8 mouse cellular contexts compared by ENCODE assay signal in the genomic region with DNA sequence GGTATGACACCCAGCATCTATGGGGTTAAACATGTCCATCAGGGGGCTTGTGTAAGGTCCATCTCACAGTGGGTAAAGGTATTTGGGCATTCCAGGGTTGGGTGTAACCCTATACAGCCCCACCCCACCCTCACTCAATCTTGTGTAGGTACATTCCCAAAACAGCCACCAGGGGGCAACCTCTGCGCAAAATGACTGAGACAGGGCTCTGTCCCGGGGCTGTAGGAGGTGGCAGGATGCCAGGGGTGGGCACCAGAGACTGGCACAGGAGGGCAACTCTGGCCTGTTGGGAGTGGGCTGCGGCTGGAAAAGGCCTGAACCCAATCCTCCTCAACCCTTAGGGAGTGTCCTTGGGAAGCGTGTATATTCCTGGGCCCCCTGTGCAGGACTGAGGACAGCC. TPM values are rescaled to one million over a fixed set of nuclear protein-coding genes. Genes with fewer than 3 reads are reported as not detected.
DNase-seq lines count a peak whose midpoint lies in the region; ATAC-seq lines count a peak whose summit lies in the region.

No protein-coding gene starts in this region.

- intact Hi-C loops in left cerebral cortex, postnatal 4 days (cut with DNase I) = no loop called here

- H3K27ac ChIP-seq in embryonic facial prominence, embryonic 10.5 days (replicated peaks) = no peak overlapping the region
- no peak overlapping the region for H3K27ac ChIP-seq in midbrain, embryonic 14.5 days (replicated peaks; ENCODE audit: low read depth, low read length)
- H3K27ac ChIP-seq in stomach, embryonic 15.5 days = no peak overlapping the region

- no peak overlapping the region for H3K4me3 ChIP-seq in embryonic facial prominence, embryonic 10.5 days
- no peak overlapping the region for H3K4me3 ChIP-seq in midbrain, embryonic 14.5 days (replicated peaks; ENCODE audit: low read depth, low read length)
- no peak overlapping the region for H3K4me3 ChIP-seq in stomach, embryonic 15.5 days (replicated peaks)

- no peaks in the 10 kb centered on the region for H3K9me3 ChIP-seq in embryonic facial prominence, embryonic 10.5 days
- no peaks in the 10 kb centered on the region for H3K9me3 ChIP-seq in midbrain, embryonic 14.5 days (ENCODE audit: control insufficient read depth, low read length)
- no peaks in the 10 kb centered on the region for H3K9me3 ChIP-seq in stomach, embryonic 15.5 days

- peak; percentile 52 to 58; a peak in 1 of 4 replicates for ATAC-seq in hematopoietic stem cell, adult 5-6 weeks (replicated peaks in 1 of 2; ENCODE audit: insufficient read depth in 1 of 2, low FRiP score in 2 of 2, low TSS enrichment in 1 of 2, low read depth in 1 of 2, poor library complexity in 2 of 2, severe bottlenecking in 2 of 2)
- ATAC-seq in midbrain, embryonic 14.5 days (ENCODE audit: low FRiP score, low TSS enrichment) = no peak
- peak; percentile 6; the same call in 1 of the 2 replicates for ATAC-seq in stomach, embryonic 15.5 days (ENCODE audit: insufficient read depth, low FRiP score, low read depth)

- no peak overlapping the region for H3K4me2 ChIP-seq in midbrain, embryonic 14.5 days (ENCODE audit: low read length)
- no peak overlapping the region for H3K4me2 ChIP-seq in stomach, embryonic 15.5 days

- DNase-seq in layer of hippocampus, adult 11-12 months (ENCODE audit: low spot score) = peak; percentile 74
- no peak for DNase-seq in layer of hippocampus, adult 9-11 months
- DNase-seq in adrenal gland, adult 8-10 months = peak; percentile 41
- DNase-seq in embryonic facial prominence, embryonic 10.5 days (ENCODE audit: low spot score) = peak; percentile 78
- DNase-seq in left cerebral cortex, postnatal 4 days = peak; percentile 85
- DNase-seq in midbrain, embryonic 14.5 days = peak; percentile 81

- H3K27me3 ChIP-seq in embryonic facial prominence, embryonic 10.5 days (replicated peaks; ENCODE audit: low read depth, poor library complexity, severe bottlenecking) = peaks cover 71% of the 10 kb centered on the region
- H3K27me3 ChIP-seq in midbrain, embryonic 14.5 days (ENCODE audit: control insufficient read depth, insufficient read depth, low read length) = peaks cover 14% of the 10 kb centered on the region
- H3K27me3 ChIP-seq in stomach, embryonic 15.5 days (replicated peaks) = peaks cover 18% of the 10 kb centered on the region

- no peaks in the 10 kb centered on the region for H3K36me3 ChIP-seq in embryonic facial prominence, embryonic 10.5 days (replicated peaks)
- no peaks in the 10 kb centered on the region for H3K36me3 ChIP-seq in midbrain, embryonic 14.5 days (ENCODE audit: control insufficient read depth, insufficient read depth, low read length)
- H3K36me3 ChIP-seq in stomach, embryonic 15.5 days = no peaks in the 10 kb centered on the region

- no peak overlapping the region for H3K9ac ChIP-seq in midbrain, embryonic 14.5 days (replicated peaks; ENCODE audit: low read length)
- no peak overlapping the region for H3K9ac ChIP-seq in stomach, embryonic 15.5 days

- H3K4me1 ChIP-seq in embryonic facial prominence, embryonic 10.5 days = peaks cover 50% of the 10 kb centered on the region
- H3K4me1 ChIP-seq in midbrain, embryonic 14.5 days (ENCODE audit: control insufficient read depth, insufficient read depth, low read length) = peaks cover 6% of the 10 kb centered on the region; the same call in 1 of the 2 replicates
- peaks cover 63% of the 10 kb centered on the region for H3K4me1 ChIP-seq in stomach, embryonic 15.5 days

- WGBS in embryonic facial prominence, embryonic 10.5 days = 10% methylated on average over 4 of the region's 4 CpGs
- 11% methylated on average over 4 of the region's 4 CpGs for WGBS in midbrain, embryonic 14.5 days
- WGBS in stomach, embryonic 15.5 days = 10% methylated on average over 4 of the region's 4 CpGs

RNA-seq across cellular contexts. Expression of a gene that starts 2.0 kb away (rescaled TPM):
- 10 to 100 TPM in 3 of 4 experiments, 1 to 10 TPM in 1; 7.6 to 17.7 (median 14.5) TPM for total RNA-seq in adrenal gland, adult 8-10 months (2022)
- 0.04 and 0.20 TPM in 2 replicates for polyA plus RNA-seq in embryonic facial prominence, embryonic 10.5 days (2016; fragmentation: Nextera tagmentation; extraction: Ambion mirVana)
- 0.45 TPM in 1 of 2 replicates, not detected in the other for total RNA-seq in hematopoietic stem cell, adult 5-6 weeks (2017)
- total RNA-seq in left cerebral cortex, postnatal 4 days (2021) = 10 to 100 TPM; 28.1 to 28.2 TPM
- 0.62 and 0.75 TPM in 2 replicates for polyA plus RNA-seq in midbrain, embryonic 14.5 days (2014; fragmentation: Nextera tagmentation; extraction: Ambion mirVana)
- polyA plus RNA-seq in stomach, embryonic 15.5 days (2015; fragmentation: Nextera tagmentation; extraction: Ambion mirVana) = 3.8 and 4.7 TPM in 2 replicates

RNA-seq across cellular contexts. Expression of a gene that starts 8.3 kb away (rescaled TPM):
- total RNA-seq in adrenal gland, adult 8-10 months (2022) = 10 to 100 TPM; 10.6 to 16.1 (median 14.0) TPM
- polyA plus RNA-seq in embryonic facial prominence, embryonic 10.5 days (2016; fragmentation: Nextera tagmentation; extraction: Ambion mirVana) = 9.3 and 10.1 TPM in 2 replicates
- total RNA-seq in hematopoietic stem cell, adult 5-6 weeks (2017) = 0.75 and 2.0 TPM in 2 replicates
- total RNA-seq in left cerebral cortex, postnatal 4 days (2021) = 10 to 100 TPM; 15.0 to 15.8 TPM
- polyA plus RNA-seq in midbrain, embryonic 14.5 days (2014; fragmentation: Nextera tagmentation; extraction: Ambion mirVana) = 21.4 and 23.1 TPM in 2 replicates
- polyA plus RNA-seq in stomach, embryonic 15.5 days (2015; fragmentation: Nextera tagmentation; extraction: Ambion mirVana) = 6.1 and 7.0 TPM in 2 replicates

RNA-seq across cellular contexts. Expression of a gene that starts 28.7 kb away (rescaled TPM):
- 10 to 100 TPM; 11.7 to 14.7 (median 13.6) TPM for total RNA-seq in adrenal gland, adult 8-10 months (2022)
- polyA plus RNA-seq in embryonic facial prominence, embryonic 10.5 days (2016; fragmentation: Nextera tagmentation; extraction: Ambion mirVana) = 180 and 183 TPM in 2 replicates
- total RNA-seq in hematopoietic stem cell, adult 5-6 weeks (2017) = 51.3 and 54.0 TPM in 2 replicates
- 10 to 100 TPM; 18.5 to 19.8 TPM for total RNA-seq in left cerebral cortex, postnatal 4 days (2021)
- 45.0 and 60.8 TPM in 2 replicates for polyA plus RNA-seq in midbrain, embryonic 14.5 days (2014; fragmentation: Nextera tagmentation; extraction: Ambion mirVana)
- 97.0 and 100 TPM in 2 replicates for polyA plus RNA-seq in stomach, embryonic 15.5 days (2015; fragmentation: Nextera tagmentation; extraction: Ambion mirVana)

RNA-seq across cellular contexts. Expression of a gene that starts 40.0 kb away (rescaled TPM):
- 10 to 100 TPM in 3 of 4 experiments, 1 to 10 TPM in 1; 9.1 to 21.7 (median 15.5) TPM for total RNA-seq in adrenal gland, adult 8-10 months (2022)
- 3.9 and 4.6 TPM in 2 replicates for polyA plus RNA-seq in embryonic facial prominence, embryonic 10.5 days (2016; fragmentation: Nextera tagmentation; extraction: Ambion mirVana)
- 3.1 and 13.6 TPM in 2 replicates for total RNA-seq in hematopoietic stem cell, adult 5-6 weeks (2017)
- 1 to 10 TPM; 6.2 to 6.6 TPM for total RNA-seq in left cerebral cortex, postnatal 4 days (2021)
- polyA plus RNA-seq in midbrain, embryonic 14.5 days (2014; fragmentation: Nextera tagmentation; extraction: Ambion mirVana) = 3.3 and 6.0 TPM in 2 replicates
- polyA plus RNA-seq in stomach, embryonic 15.5 days (2015; fragmentation: Nextera tagmentation; extraction: Ambion mirVana) = 14.5 and 16.8 TPM in 2 replicates
